Mouse (Mus musculus) lung, postnatal 4 days (tissue): Measurements from ENCODE around the gene Carnmt1.

Experiments
- DNase-seq, 2 experiments: peaks; one replicate each; pipeline ENCODE4 v3.0.0; 2021

Carnmt1 gene

DNA sequence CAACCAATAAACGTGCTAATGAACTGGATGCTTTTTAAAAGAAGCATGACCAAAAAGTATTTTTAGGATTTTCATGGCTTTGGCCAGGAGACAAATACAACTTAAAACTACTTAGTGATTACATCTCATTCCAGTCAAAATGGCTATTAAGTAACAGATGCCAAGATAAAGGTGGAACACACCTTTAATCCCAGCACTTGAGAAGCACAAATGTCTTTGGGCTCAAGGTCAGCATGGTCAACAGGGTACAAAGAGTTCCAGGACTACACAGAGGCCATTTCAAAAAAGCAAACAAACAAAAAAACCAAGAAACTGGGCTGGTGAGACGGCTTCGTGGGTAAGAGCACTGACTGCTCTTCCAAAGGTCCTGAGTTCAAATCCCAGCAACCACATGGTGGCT is 49.8 kb downstream of the Carnmt1 start:
- DNase-seq: no peak

DNA sequence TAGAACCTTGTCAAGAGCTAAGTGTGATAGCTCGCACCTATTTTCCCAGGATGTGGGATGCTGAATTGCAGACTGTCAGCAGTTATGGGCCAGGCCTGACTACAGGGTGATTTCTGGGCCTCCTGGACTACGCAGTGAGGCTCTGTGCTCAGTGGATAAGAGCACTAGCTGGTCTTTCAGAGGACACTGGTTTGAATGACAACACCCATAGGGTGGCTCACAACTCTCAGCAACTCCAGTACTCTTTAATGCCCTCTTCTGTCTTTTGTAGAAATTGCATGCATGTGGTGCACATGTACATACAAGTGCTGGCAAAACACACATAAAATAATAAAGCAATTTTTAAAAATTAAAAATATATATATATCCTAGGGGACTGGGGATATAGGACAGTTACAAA is 54.6 kb downstream of the Carnmt1 start:
- no peak for DNase-seq

DNA sequence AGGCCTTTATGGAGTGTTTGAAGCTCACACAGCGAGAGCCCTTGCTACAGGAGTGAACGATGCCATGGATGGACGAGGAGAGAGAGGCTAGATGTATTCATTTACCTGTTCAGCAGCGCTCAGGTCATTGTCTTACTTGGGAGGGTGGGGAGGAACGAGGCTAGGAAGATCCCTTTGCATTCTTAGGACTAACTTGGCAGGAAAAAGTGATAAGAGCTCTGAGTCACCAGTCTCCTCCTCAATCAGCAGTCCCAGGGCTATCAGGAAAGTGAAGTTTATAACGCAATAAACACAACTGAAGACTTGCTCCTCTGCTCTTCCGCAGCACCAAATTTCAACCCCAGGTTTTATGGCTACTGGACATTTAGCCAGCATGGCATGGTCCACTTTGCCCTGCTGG is 59.7 kb downstream of the Carnmt1 start:
- DNase-seq: no peak

DNA sequence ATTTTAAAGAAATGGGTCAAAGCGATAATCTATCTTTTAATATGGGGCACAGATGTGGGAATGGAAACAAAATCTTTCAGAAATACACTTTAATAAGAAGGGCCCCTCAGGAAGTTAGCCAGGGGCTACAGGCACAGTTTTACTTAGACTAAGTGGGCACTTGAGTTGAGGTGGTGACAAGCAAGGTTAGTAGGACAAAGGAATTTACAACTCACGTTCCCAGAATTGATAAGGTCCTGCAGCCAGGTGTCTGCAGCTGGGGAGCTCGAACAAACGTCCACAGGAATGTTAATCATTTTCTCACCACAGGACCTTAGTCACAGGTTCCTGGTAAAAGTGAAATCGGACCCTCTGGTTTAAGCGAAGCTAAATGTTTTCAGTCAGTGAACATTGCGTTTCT is 60.5 kb downstream of the Carnmt1 start:
- no peak for DNase-seq

DNA sequence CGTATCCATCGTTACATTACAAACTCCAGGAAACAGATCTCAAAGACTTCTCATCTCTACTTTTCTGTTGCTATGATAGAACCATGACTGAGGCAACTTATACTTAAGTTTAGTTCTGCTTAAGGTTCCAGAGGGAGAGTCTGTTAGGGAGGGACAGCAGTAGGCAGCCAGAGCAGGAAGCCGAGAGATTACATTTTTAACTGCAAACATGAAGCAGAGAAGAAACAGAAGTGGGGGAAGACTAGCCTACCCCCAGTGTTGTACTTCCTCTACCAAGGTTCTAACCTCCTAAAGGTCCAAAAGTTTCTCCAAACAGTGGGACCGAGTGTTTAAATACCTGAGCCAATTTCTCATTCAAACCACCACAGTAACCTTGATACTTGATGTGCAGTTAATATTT is 65.3 kb downstream of the Carnmt1 start:
- no peak for DNase-seq

DNA sequence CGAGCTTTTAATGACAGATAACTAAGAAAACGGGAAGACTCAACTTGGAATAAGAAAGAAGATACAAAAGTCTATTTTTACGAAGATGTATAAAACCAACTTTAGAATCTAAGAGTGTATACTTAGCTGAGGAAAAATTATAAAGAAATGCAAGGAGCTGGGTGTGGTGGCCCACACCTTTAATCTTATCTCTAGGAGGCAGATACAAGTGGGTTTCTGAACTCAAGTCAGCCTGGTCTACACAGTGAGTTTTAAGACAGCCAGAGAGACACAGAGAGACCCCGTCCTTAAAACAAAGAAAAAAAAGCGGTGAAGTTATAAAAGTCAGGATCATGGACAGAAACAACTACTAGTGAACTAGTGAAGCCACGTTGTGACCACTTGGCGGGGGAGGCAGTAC is 68.6 kb downstream of the Carnmt1 start:
- DNase-seq: no peak

DNA sequence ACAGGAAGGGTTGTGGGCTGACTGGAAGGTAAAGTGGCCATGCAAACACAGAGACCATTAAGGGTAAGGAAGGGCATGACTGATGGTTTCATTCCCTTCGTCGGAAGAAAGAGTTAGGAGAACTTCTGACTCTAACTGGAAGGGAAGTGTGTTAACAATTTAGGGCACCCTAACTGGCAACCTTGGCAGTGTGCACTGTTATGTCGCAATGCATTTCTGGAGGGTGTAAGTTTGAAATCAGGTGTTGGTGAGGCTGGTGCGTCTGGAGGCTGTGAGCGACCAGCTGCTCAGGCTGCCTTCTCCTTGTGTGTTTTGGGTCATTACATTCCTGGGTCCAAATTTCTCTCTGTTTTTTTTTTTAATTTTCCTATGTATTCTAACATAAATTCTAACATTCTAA is 73.4 kb downstream of the Carnmt1 start:
- DNase-seq: peak; percentile 26 to 50

DNA sequence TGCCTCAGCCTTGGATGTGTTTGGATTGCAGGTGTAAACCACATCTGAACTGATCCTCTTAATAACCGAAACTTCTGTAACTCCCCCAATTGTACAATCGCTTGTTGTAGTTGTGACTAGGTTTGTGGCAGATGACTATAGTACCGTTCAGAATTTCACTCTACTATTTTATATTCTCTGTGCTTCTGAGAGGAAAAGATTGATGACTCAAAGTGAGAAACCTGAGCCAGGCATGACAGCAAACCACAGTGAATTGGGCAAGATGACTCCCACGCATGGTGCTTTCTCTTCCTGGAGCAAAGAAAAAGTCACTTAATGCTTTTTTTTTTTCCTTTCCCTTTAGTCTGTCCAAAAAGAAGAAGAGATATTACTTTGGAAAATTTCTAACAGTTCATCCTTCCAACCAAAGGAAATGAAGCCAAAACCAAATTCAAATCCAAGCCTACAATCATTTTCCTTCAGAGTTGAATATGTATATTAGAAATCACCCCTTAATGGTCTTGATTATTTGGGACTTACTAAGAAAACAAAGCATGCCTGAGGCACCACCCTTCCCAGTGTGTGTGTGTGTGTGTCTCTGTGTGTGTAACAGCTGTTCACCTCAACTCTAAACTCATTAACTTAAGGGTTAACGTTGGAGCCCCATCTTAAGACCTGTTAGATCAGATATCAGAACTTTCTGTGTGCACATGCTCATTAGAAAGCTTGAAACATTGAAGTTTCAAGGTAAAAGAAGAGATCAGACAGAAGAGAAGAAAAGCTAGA is 76.2 kb downstream of the Carnmt1 start:
- DNase-seq: no peak

DNA sequence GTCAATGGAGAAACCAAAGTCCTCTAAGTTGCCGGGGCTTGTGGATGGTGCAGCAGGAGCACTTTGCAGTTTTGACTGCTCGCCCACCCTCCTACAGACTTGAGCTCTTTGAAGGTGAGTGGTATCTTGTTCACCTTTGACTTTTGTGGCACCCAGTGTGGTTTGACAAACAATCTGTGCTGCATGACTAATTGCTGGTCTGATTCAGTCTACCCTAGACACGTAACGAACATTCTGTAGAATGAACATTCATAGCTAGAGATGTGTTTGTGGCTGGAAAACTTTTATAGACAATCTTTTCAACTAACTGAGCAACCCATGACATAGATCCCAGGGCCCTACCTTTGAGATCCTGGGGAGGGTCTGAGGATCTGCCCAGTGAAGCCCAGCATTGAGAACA is 76.8 kb downstream of the Carnmt1 start:
- DNase-seq: no peak

DNA sequence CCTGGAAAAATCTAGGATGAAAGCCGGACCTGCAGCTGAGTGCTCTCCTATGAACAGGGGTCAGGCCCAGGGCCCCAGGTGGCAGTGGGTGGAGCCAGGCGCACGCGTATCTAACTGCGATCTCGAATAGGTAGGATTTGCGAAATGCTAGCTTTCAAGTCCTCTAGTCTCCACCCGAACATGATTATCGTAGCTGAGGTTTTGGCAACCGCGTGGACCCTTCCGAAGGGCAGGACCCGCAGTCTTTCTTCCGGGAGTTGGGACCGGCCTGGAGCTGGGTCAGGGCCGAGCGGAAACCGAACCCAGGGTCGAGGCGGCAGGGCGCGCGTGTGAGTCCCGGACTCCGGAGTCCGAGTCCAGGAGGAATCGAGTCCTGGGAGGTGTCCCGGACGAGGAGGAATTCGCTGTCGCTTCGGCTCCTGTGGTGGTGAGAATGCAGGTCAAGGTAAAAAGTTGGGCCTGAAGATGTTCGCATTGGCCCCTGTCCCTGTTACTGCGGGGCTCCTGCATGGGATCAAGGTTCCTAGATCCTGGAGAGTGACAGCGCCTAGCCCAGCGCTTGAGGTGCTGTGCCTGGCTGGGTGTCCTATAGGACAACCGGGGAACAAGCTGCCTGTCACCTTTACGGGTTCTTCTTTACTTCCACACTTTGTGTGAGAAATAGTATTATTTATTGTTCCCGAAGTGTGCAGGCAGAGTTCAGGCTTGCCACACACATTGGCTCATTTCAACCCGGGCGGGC is 79.2 kb downstream of the Carnmt1 start, which contains the start of gene Trpm6:
Trpm6 (plus strand) TSS at position 386 of the 742 bp plus-strand sequence.
- DNase-seq: peak; percentile 49 to 64
